Mouse (Mus musculus) hindlimb bud, embryonic 11.5 days (tissue): Measurements from ENCODE around the gene Nup210l.
A peak's percentile ranks its signal among the peaks of the same experiment; 100 is the strongest.

Source experiments
- DNase-seq: peaks from one replicate; pipeline ENCODE4 v3.0.0-alpha.2; 2012; ENCODE audit warnings: low read depth, low spot score; ENCODE audit errors: extremely low spot score

Gene Nup210l

DNA sequence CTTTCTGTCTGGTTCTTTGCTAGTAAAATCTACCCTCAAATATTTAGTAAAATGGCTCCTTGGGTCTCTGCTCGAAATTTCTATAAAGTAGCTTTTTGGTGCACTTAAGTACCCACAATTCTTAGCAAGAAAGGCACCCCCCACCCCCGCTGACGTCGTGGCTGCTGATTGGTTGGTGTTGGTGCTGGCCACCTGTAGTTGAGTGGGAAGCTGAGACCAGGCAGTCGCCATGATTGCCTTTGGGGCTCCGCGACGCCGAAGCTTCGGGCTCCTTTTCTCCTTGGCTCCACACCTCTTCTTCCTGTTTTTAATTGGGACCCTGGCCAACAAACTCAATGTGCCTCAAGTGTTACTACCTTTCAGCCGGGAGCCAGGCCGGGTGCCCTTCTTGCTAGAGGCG is at the start of gene Nup210l:
Gene Nup210l, plus strand, starts transcription at position 195 of the 400 bp plus-strand sequence.
- no peak for DNase-seq

DNA sequence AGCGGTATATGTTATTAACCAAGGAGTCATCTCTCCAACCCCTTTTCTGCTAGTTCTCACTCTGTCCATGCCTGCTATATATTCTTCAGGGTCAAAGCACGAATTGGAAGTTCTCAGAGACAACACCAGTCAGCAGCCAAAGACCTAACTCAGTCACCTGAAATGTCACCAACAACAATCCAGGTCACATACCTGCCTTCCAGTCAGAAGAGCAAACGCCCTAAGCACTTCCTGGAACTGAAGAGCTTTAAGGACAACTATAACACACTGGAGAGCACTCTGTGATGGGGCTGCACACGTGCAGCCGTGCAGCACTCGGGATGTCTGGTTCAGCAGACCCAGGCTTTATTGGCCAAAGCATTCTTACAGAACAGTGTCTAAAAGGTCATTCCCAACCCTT is 42.4 kb upstream of the Nup210l start:
- DNase-seq, result no peak

DNA sequence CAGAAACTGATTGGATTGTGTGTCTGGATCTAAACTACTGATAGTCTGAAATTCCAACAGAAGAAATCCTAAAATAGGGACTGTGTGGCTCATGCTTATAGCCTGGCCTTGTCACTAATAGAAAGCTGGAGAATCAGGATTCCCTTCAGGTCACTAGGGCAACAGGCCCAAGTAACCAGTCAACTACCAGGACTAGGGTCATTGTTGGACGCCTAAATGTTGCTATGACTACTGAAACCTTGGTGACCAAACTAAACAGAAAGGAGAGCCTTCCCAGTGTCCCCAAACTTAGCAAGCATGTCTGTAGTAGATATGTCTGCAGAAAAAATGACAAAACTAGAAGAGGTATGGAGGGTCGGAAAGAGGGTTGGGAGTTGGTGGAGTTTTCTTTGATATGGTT is 41.4 kb upstream of the Nup210l start:
- no peak for DNase-seq

GRCm38 (mm10) chr3:90064383-90064782 is 39.5 kb upstream of the Nup210l start:
- no peak for DNase-seq

- no peak for DNase-seq
These were observed 38.4 kb upstream of the Nup210l start for GRCm38 (mm10) chr3:90065553-90065952.

- DNase-seq, result no peak
These were observed 36.1 kb upstream of the Nup210l start for GRCm38 (mm10) chr3:90067851-90068250.

- DNase-seq, result no peak
These were observed 34.2 kb upstream of the Nup210l start for GRCm38 (mm10) chr3:90069688-90070087.

DNA sequence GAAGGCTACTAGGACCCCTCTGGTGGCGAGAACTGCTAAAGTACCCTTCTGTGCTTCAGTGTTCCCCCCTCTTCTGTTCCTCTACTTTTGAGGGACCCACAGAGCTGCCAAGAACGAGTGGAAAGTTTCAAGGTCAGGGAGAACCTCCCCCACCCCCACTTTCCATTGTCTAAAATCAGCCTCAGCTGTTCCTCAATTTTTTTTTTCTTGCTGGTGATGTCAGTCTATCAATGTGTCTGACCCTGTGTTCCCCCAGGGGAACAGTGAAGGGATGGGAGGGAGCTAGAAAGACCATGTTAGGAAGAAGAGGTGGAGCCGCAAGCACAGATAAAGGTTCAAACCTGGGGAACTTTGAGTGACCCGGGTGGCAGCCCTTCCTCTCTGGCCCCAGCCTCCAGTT is 31.6 kb upstream of the Nup210l start, which contains the start of gene Tpm3:
Gene Tpm3, plus strand, starts transcription at position 356 of the 400 bp plus-strand sequence.
- no peak for DNase-seq

DNA sequence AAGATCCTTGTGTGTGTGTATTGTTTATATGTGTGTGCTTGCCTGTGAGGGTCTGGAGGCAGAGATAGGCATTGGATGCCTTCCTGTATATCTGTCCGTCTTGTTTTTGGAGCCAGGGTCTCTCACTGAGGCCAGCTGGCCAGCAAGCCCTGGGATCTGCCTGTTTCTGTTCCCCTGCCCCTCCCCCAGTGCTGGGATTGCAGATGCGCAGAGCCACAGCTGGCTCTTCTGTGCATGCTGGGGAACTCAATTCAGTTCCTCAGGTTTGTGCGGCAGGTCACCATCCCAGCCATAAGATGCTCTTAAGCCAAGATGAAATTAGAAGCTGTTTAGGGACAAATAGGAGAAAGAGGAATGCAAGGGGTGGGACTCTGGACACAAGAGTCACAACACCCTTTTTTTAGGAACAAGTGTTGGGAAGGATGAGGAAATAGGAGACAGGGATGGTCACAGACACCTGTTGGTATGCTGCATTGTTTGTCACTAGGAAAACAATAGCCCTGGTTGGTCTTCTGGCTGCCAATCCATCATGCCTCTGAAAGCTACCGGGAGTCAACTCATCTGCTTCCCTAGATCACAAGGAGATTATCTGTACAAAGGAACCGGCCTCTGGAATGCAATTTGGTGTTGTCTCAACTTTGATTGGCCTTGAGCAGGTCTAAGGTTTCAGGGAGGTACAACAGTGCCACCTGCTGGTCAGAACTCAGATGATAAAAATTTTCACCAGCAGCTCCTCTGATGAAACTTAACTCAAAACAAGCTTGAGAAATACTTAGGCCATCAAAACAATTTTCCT is 26.8 kb upstream of the Nup210l start:
- DNase-seq, result peak; percentile 97

- DNase-seq, result no peak
These were observed 25.7 kb upstream of the Nup210l start for GRCm38 (mm10) chr3:90078224-90078623.

DNA sequence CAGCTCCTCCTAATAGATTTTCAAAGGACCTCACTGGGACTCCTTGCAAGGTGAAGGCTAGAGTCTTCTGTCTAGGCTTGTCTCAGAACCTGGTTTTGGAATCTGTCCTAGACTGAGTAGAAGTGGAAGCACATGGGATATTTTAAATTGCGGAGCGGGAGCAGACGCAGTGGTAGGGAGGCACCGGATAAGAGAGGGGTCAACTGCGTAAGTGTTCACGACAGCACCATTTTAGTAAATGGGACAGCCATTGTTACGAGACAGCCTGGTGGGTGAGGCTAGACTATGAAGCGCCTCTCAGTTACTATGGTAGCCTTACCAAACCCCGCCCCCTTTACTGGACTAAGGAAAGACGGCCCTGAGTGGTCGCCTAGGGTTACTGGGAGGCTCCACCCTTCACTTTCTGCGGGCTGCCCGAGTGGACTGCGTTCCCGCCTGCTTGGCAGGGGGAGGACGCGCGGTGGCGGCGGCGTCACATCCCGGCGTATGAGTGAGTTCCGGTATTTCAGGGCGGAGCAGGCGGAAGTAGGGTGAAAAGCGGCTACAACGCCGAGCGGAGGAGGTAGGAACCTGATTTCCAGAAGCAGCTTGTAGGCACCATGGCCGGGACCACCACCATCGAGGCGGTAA is 24.7 kb upstream of the Nup210l start:
- DNase-seq, result peak; percentile 82

DNA sequence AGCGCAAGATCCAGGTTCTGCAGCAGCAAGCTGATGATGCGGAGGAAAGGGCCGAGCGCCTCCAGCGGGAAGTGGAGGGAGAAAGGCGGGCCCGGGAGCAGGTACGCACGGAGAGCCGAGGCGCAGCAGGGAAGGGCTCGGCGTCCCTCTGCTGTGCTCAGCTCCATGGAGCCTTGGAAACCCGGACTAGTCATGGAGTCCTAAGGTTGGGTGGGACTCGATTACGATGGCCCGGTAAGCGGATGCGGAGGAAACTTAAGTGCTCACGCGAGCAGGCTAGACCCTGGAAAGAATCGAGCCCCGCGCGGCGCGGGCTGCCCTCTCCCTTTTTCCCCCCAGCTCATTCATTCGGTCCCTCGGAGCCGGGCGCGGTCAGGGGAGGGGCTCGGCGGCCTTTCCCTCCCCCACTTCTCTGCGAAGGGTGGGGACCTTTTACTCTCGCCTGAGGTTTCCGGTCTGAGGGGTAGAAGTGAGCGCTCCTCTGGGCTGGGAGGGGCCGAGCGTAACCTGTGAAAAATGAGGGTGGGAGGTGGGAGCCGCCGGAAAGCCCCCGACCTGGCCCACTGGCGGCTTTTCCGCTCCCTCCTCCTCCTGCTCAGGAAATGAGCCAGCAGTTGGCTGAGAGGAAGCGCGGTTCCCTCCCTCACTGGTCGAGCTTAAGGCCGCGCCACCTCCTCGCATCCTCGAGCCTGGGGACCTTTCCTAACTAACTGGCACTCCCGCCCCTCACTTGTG is 24.0 kb upstream of the Nup210l start:
- DNase-seq, result peak; percentile 46

GRCm38 (mm10) chr3:90080498-90080863 is 23.5 kb upstream of the Nup210l start:
- no peak for DNase-seq

GRCm38 (mm10) chr3:90081365-90082240 is 22.3 kb upstream of the Nup210l start:
- DNase-seq, result no peak

DNA sequence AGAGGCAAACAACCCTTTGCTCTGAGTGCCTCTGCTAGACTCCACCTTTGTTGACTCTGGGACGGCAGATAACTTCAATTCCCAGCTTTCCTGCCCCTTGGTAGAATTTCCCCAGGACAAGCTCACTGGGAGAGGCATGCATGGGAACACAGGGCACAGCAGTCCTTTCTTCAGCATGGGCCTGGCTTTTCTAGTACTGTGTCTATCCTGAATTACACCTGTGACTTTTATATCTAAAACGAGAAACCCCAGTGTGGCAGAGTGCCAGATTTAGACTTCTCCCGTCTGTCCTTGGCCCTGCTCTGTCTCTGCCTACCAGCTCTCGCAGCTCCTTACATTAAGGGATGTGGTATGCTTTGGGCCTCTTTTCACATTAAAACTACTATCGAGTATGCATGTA is 20.9 kb upstream of the Nup210l start:
- no peak for DNase-seq

DNA sequence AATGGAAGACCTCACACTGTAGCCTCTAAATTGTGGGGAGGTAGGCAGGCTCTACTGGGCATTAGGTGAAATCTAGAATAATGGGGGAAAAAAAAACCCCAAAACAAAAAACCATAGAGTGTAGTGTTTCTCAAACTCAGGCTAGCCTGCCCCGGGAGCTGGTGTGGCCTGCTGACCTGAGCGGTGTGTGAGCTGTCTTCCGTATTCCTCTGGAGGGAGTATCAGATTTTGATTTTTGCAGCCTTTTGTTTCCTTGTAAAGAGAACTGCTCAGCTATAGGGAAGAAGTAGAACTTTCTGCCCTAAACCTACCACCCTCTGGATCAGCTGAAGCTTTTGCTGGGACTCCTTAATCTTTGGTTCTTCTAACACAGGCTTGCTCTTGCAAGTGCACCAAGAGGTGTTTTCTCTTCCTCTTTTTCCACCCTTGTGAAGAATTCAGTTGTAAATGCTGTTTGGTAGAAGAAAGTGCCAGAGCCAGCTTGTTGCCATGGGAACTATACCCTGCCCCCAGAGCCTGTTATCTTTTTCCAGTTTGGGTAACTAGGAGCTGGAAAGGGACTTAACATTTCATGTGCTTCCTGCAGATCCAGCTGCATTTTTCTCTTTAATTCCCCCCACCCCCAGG is 20.1 kb upstream of the Nup210l start:
- no peak for DNase-seq

GRCm38 (mm10) chr3:90084790-90085189 is 19.1 kb upstream of the Nup210l start:
- DNase-seq, result no peak

DNA sequence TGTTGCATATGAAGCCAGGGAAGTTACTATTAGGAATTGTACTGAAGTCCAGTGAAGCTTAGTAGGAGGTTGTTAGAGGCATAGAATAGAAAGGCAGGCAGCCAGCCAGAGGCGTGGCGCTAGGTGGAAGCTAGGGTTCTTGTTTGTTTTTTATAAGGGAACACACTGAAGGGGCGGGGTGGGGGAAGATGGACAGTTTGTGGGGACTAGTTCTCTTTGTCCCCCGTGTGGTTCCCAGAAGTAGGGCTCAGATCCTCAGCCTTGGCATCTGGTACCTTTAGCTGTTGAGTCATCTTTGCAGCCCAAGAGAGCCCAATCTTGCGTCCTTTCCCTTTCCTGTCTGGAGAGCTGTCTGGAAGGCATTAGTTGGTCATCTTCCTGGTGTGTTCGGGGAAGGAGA is 18.7 kb upstream of the Nup210l start:
- no peak for DNase-seq

DNA sequence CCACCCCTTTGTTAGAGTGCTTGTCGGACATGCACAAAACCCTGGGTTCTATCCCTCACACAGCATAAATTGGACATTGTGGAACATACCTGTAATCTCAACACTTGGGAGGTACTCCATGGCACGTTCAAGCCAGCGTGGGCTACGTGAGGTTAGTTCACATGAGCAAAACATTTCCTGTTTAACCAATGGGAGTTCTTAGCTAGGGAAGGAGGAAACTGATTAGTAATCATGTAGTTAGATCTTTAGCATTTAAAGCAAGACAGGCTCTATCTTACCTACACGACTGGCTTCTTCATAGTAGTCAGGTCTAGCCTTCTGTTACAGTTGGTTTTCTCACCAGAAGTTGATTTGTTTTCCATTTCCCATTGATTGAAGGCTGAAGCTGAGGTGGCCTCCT is 17.9 kb upstream of the Nup210l start:
- DNase-seq, result no peak

GRCm38 (mm10) chr3:90088617-90089016 is 15.3 kb upstream of the Nup210l start:
- DNase-seq, result no peak
